Mouse (Mus musculus) forebrain, embryonic 13.5 days (tissue): ENCODE measurements at regions not wholly inside any gene's neighbourhood (a gene's known extent, or its start where the extent isn't known, plus 50 kb on each side); places are given as distances from the start of the nearest gene placed in this dataset.

Source experiments
- ATAC-seq: fragments of 200-750 bp; cut with Nextera tagmentation; 2 replicates; pipeline ENCODE4 v1.8.0; 2017
- H3K27ac ChIP-seq: fragments of 300-500 bp; sonication (generic); 2 replicates; pipeline ENCODE4 v1.5.1; 2015; ENCODE audit warnings: inconsistent platforms, mild to moderate bottlenecking, moderate library complexity
- H3K27me3 ChIP-seq: fragments of 300-500 bp; sonication (generic); 2 replicates; pipeline ENCODE4 v1.6.1; 2015; ENCODE audit warnings: mild to moderate bottlenecking, inconsistent platforms
- H3K36me3 ChIP-seq: fragments of 300-500 bp; sonication (generic); 2 replicates; pipeline ENCODE4 v1.6.1; 2015; ENCODE audit warnings: mild to moderate bottlenecking, inconsistent platforms; ENCODE audit not compliant: poor library complexity, severe bottlenecking
- H3K4me1 ChIP-seq: fragments of 300-500 bp; sonication (generic); 2 replicates; pipeline ENCODE4 v1.6.1; 2015; ENCODE audit warnings: inconsistent platforms
- H3K4me2 ChIP-seq: fragments of 300-500 bp; sonication (generic); 2 replicates; pipeline ENCODE4 v1.6.1; 2015; ENCODE audit warnings: inconsistent platforms, mild to moderate bottlenecking, moderate library complexity
- H3K4me3 ChIP-seq: fragments of 300-500 bp; sonication (generic); 2 replicates; pipeline ENCODE4 v1.5.1; 2015; ENCODE audit warnings: mild to moderate bottlenecking, inconsistent platforms
- H3K9ac ChIP-seq: fragments of 300-500 bp; sonication (generic); 2 replicates; pipeline ENCODE4 v1.6.1; 2015; ENCODE audit warnings: mild to moderate bottlenecking, inconsistent platforms
- H3K9me3 ChIP-seq: fragments of 300-500 bp; sonication (generic); replicated peaks from 2 replicates; pipeline ENCODE4 v1.6.1; 2016; ENCODE audit warnings: inconsistent platforms
- WGBS: fragments of 180-500 bp; shearing (Covaris S2); methylation state at CpG from one replicate; pipeline ENCODE4 v1.1.7; 2015; 5-methylcytosine and 5-hydroxymethylcytosine counted together

GRCm38 (mm10) chr8:117853408-117853807, 51.7 kb upstream of the Mphosph6 start:
- H3K36me3 ChIP-seq: no peaks in the 10 kb centered on the region
- H3K4me1 ChIP-seq: no peaks in the 10 kb centered on the region
- H3K27ac ChIP-seq: no peak overlapping the region
- 65% methylated on average over 4 of the region's 4 CpGs for WGBS
- no peak overlapping the region for H3K4me2 ChIP-seq
- H3K4me3 ChIP-seq: no peak overlapping the region
- H3K9me3 ChIP-seq: no peaks in the 10 kb centered on the region
- no peak overlapping the region for H3K9ac ChIP-seq
- H3K27me3 ChIP-seq: no peaks in the 10 kb centered on the region
- no peak for ATAC-seq

GRCm38 (mm10) chr8:117852521-117852920, 50.8 kb upstream of the Mphosph6 start:
- H3K27me3 ChIP-seq: no peaks in the 10 kb centered on the region
- H3K4me1 ChIP-seq: no peaks in the 10 kb centered on the region
- H3K4me2 ChIP-seq: no peak overlapping the region
- 80% methylated on average over 6 of the region's 6 CpGs for WGBS
- no peaks in the 10 kb centered on the region for H3K9me3 ChIP-seq
- no peak overlapping the region for H3K4me3 ChIP-seq
- no peak for ATAC-seq
- H3K27ac ChIP-seq: no peak overlapping the region
- no peaks in the 10 kb centered on the region for H3K36me3 ChIP-seq
- no peak overlapping the region for H3K9ac ChIP-seq
